Mouse (Mus musculus): ENCODE results near the gene Stc2.

Gene Stc2

DNA sequence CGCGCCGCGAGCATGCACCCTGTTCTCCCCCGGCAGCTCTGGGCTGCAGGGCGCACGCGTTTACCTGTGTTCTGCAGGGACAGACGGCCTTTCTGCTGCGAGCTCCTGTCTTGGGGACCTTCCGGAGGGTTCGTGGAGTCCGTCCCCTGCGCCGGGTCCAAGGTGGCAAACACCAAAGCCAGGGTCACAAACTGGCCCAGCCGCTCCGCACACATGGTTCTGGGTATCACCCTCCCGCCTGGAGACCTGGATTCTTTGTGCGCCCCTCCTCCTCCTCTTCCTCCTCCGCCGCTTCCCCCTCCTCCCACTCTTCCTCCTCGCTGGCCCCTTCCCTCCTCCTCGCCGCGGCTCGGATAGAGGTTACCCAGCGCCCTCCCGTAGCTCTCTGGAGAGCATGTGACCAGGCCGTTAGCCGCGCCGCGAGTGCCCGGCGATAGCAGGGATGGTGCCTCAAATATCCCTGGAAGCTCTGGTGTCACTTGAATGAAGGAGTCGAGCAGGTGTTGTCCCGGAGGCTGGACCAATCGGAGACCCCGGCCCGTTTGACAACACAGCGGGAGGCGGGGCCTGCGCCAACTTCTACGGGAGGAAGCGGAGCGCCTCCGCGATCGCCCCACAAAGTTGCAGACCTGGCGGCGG, at the start of gene Stc2:
Stc2 (minus strand) TSS at position 427 of the 639 bp plus-strand sequence.
- no peak for DNase-seq

DNA sequence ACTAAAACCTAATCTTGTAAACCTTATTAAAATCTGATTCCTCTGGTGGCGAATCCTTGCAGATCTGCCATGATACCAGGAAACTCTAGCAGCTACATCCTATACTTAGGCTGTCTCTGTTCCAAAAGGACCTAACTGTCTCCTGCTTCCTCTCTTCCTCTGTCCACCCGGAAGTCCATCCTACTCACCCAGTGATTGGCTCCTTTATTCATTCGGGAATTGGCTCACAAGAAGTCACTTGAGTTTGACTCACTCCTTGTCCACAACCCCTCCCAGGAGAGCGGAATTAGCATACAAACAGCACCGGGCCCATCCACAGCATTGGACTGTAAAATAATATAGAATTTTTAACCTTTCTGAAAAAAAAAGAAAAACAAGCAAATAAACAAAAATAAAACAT, 47.2 kb upstream of the Stc2 start:
- no peak for DNase-seq

DNA sequence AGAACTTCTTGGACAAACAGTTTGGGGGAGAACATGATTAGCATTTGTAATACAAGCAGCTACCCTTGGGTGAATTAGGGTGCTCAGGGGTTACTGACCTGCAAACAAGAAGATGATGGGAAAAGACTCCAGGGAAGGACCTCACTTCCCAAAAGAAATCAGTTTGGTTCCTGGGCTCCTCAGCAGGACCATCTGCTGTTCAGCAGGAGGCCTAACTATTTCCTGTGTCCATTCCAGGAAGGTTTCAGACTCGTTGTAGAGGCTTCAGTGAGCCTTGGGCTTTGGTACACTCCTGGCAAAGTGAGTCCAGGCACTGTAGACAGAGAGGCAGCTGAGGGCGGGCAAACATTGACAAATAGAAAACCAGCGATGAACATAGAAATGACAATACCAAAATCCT, 42.5 kb upstream of the Stc2 start:
- DNase-seq, result no peak

DNA sequence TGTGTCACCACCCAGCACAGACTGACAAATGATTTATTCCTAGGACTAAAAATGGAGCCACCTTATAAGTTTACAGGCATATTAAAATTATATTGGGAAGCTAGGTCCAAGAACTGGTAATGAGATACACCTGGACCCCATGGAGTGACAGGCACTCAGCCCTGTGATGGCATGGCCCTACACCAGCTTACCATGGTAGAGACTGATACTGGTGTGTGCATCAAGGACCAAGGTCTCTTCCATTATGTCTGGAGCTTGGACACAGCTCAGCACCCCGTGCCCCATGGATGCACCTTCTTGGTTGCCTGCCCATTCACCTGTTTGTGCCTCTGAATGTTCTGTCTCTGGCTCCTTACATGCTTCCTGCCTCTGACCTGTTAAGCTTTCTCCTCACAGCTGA, 36.9 kb upstream of the Stc2 start:
- DNase-seq, result no peak

DNA sequence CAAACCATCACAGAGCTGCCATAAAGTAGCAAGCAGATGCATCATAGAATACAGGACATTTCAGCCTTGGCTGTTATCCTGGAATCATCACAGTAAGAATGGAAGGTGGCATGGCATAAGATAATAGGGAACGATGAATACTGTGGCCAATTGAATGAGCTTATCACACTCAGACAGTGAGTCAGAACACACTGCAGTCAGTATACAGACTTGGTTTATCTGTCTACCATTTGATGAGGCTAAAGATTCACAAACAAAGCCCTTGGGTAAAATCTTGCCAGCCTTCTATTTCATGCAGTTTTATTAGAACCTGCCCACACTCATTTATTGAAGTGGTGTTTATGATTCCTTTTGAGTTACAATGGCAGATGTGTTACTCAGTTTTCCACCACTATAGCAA, 33.2 kb upstream of the Stc2 start:
- DNase-seq, result no peak

DNA sequence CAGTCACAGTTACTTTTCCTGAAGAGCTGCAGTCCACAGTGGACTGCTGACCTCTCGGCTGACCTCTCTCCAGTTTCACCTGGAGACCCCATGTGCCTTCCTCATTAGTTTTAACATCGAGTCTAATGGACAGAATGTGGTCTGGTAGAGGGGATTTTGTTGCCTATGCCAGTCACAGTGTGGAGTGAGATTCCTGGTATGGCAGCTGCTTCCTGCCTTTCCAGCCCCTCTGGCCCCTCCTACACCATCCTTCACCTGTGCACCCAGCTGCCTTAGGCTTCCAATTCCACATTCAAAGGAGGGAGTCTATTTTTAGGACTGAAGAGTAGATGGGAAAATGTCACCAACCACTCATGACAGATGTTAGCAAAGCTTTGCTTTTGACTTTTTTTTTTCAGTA, 28.7 kb upstream of the Stc2 start:
- no peak for DNase-seq

DNA sequence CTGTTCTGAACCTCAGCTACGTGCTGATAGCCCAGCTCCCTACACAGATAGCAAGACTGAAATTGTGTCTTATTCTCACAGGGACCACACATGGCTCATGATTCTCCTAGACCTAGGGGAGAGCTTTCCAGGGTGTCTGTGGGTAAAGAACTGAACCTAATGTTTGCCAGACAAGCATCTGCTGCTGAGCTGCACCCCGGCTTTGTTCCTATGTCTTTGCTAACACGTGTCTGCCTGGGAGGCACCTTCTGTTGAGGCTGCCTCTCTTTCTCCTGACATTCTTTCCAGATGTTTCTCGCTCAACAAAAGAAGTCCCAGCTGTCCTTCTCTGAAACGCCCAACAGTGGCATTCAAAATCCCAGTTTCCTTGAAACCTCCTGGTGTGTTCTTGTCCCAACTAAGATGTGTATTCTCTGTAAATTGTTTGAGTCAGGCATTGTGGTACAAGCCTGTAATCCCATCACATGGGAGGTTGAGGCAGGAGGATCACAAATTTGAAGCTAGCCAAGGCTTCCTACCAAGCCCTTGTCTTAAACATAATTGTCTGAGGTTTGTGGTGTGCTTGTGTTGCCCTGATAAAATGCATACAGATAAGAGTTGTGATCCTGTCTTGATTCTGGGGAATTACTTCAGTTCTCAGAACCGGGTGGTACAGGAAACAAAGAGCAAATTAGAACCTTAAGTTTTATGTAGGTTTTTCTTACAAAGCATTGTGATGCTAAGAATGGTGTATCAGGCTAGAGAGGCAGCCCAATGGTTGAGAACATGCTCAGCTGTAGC, 27.0 kb upstream of the Stc2 start:
- DNase-seq, result no peak

DNA sequence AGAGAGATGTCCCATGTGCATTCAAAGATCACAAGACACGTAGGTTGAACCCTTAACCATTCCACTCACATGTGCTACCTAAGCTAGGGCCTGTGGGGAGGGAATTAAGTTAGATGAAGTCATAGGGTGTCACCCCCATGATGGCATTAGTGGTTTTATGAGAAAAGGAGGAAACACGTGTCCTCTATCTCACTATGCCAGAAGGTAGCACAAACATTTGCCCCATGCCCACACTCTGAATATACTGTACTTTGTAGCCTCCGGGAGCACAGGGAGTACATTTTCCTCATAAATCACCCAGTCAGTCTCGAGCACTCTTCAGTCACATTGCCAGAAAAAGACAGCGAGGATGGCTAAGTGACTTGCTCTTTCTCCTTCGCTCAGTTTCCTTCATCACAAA, 24.2 kb upstream of the Stc2 start:
- DNase-seq, result no peak

DNA sequence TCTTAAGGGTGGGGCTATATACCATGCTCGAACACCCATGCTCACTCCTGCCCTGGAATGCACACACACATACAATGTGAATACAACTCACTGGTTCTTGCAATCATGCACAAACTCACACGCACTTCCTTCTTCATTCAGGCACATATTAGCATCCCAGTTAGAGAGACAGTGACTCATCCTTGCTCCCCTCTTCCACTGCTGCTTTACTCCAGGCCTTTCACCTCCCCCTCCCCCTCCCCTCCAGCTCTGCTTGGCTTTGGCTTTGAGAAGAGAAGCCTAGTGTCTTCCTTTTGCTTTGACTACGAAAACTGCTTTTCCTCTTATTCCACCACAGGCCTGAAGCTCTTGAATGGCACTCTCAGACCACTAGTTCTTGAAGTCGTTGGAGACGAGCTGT, 22.5 kb upstream of the Stc2 start:
- DNase-seq, result no peak

DNA sequence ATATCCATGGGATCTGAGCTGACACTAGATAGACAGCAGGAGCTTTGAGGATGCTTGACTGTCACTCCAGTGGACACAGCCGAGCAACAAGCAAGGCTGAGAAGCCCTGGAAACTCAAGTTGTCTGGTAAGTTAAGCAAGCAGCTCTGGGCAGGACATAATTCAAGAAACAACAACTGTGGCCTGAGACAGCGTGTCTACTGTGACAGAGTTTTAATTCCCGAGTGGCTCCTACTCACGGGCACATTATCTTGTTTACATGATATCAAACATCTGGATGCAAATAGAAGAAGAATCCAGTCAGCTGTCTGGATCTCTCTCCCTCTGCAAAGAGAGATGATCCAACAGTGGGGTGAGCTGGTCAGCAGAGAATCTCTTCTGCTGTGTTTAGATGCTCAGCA, 19.0 kb upstream of the Stc2 start:
- no peak for DNase-seq

DNA sequence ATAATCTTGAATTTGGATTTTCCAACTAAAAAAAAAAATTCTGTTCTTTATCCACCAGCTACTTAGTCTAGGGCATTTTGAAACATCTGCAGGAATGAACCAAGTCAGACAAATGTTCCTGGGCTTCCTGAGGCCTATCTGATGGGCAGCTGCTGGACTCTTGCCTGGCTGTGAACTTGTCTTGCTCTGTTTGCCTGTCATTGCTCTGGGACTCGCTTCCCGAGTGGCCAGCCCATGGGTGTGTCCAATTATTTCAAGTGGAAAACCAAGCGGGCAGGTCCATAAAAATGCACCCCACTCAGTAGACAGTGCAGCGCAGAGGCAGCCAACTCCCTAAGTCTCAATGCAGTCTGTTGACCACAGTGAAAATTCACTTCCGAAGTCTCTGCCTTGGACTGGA, 17.7 kb upstream of the Stc2 start:
- DNase-seq, result no peak

DNA sequence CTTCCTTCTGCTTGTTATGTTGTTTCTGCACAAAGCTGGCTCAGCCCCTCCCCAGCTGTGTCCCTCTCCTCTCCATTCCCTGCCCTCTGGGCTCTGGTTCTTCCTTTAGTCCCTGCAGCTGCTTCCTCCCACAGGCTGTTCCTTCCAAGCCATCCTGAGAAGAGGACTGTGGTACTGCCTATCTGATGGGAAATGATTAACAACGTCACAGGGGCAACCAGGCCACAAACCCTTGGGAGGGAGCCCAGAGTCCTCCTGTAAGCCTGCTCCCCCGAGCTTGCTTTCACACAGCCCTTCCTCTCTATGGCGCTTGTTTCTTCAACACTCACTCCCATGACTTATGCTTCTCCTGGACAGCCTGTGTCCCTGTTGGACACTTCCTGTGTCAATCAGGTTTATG, 16.7 kb upstream of the Stc2 start:
- DNase-seq, result no peak

DNA sequence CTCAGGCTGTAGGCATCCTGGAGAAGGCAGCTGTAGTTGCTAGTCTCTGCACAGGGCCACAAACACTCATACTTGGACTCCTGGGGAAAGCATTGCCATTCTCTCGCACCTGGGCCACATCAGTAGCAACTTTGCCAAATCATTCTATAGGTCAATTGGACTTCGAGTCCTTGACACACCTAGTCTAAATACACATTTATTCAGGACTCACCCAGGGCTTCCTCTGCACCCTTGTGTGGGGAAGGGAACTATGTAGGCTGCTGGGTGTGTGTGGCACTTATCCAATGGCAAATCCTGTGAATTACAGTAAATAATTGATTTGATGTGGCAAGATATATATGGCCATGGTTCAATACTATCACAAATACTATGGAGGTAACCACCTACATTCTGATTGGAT, 14.1 kb upstream of the Stc2 start:
- no peak for DNase-seq

DNA sequence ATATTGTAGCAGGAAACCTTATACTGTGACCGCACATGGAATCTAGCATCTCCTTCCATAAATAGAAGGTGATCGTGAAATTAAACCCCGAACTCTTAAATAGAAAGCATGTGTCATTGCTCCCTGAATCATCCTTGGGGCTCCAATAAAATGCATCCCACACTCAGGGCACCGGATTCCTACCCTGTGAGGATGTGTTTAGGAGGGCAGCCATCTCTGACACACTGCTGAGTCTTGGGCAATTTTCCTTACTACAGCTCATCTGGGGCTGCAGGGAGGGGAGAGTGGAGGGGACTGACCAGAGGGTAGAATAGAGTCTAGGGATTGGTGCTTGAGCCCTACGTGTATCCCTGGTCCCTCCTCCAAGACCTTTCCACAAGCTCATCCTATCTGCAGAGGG, 12.3 kb upstream of the Stc2 start:
- DNase-seq, result no peak

DNA sequence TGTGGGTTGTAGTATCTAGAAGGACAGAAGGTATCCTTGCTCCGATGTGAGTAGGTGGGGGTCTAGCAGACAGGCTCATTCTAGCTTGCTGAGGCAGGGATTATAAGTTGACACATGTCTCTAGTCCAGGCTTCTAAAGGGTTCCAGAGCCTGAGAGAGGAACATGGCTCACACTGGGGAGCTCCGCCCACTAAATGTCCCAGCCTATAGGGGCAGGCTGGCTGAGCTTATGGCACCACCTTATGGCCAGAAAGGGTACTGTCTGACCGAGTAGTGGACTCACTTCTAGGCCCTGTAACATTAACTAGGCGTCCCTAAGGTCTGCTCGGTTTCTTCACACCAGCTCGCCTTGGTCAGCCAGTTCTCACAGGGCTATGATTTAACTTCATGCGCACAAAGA, 3.6 kb upstream of the Stc2 start:
- DNase-seq, result peak; percentile 12 to 19

DNA sequence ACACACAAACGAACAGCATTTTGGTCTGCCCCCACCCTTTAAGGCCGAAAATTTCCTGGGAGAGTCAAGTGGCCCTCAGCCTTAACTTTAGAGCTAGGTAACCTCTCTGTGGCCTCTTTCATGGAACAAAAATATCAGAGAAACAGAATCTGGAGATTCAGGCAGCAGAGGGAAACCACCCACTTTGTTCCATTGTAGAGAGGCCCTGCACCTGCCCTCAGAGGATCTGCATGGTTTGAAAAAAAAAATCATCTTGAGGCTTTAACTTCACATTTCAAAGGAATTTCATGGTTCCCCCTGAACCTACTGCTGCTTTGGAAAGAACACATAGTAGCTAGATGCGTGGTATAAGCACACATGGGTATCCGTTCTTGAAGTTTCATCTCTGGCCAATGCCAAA, 2.3 kb upstream of the Stc2 start:
- DNase-seq, result no peak

DNA sequence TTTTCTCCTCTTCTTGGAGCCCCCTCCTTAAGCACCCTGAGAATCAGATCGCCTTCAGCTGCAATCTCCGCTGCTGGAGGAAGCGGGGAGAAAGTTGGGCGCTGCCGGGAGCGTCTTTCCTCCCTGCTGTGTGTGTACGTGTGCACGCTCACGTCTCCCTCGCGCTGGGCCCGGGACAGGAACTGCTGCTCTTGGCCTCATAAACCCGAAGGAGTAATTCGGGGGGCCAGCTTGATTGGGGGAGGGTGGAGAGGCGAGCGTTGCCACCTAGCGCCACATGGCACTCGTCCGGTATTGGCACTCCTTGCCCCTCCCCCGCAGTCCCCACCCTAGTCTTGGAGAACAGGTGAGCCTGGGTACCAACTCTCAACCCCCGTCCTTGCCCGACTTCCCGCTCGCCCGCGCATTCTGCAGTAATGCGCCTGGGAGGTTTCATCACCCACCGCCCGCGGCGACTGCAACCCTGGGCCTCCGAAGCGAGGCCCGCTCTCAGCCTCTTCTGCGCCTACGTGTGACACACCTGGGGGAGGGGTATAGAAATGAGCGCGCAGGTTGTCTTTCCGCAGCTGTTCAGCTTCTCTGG, 1.5 kb upstream of the Stc2 start:
- no peak for DNase-seq

DNA sequence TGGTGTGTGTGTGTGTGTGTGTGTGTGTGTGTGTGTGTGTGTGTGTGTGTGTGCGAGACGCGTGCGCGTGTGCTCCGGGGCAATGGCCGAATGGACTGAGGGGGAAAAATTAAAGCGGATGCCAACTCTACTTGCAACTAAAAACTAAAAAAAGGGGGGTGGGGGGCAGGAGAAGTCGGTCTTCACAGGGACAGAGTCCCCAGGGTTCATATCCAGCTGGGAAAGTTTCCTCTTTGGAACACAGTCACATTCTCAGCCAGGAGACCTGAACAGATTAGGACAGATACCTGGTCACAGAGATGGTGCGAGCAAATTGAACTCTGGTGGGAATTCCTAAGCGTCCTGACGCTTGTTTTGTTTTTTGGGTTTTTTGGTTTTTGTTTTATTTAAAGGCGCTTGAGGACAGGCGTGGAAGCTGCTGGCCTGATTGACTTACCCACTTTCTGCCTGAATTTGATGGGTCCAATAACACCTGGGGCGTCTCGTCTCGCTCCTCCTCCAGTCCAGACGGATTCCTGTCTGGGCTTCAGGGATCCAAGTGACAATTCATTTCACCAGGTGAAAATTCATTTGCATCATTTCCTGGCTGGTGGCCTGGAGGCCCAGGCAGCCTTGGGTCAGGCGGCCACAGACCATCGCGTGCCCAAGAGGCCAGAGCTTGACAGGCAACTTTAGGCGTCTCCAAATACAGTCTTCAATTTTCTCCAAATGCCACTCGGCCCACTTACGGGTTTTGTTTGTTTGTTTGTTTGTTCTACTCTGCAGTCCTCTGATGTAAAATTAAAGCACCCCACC, 759 bp upstream of the Stc2 start:
- no peak for DNase-seq

DNA sequence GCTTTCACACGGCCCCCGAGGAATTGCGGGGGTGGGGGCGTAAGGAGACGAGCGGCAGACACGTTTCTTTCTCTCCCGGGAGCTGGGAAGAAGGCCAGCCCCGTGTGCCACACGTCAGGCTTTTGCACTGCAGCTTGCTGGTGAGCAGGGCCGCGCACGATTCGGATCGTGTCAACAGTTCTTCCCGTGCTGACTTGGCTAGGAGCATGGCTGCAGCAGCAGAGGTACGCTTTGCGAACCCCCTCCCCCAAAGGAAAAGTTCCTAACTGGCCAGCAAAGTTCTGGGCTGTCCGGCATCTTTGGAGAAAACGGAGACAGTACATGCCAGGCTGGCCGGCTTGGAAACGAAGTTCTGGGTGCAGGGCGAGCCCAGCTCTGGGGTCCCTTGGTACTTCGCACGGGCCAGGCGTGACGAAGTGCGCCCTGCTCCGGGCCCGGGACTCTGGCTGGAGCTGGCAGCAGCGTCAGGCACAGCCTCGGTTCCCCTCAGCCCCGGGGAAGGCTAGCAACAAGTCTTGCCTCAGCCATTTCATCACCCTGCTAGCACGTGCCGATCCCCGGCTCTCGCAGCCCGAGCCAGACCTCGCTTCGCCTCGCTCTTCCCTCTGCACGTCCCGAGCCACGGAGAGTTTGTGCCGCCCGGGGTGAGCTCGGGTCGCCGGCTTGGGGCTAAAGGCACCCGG, 768 bp downstream of the Stc2 start:
- no peak for DNase-seq

DNA sequence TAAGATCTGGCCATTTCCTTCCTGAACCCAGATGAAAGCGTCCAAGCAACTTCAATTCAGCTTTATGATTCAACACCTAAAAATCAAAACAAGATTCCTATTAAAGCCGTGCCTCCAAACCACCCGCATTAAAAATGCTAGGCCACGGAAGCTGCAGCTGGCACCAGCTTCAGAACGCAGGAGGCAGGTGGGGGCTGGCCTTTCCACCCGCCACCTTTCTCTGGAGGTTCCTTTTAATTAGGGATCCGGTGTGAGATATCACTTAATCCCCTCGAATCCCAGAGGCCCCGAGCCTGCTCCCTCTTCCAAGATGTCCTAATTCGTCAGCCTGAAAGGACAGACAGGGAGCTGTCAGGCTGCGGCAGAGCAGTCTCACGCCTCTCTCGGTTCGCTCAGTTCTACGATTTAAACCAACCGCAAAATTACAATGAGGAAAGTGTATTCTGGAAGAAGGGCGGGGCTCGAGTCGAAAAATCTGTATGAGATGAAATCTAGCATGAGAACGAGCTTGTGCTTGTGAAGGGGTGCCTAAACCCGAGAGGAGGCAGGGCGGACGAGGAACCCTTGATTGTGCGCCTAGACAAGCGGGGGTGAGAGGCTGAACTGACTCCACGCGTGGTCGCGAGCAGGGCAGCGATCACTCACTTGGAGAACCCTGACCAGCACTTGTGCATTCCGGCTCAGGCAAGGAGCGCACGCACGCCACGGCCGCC, 1.5 kb downstream of the Stc2 start:
- DNase-seq, result no peak

DNA sequence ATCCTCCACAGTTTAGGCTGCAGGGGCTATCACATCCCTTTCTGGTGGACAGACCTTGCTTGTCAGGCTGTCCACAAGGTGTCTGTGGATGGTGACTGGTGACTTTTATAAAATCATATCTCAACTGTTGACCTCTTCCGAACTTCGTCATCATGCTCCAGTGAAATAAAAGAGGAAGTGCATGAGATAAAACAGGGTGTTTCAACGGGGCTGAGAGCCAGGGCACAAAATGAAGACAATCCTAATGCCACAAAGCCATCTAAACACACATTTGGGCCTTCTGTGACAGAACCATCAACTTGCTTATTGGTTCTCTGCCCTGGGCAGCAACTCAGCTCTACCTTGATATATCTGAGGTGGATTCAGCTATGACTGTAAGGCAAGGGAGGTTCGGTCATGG, 3.0 kb downstream of the Stc2 start:
- no peak for DNase-seq

DNA sequence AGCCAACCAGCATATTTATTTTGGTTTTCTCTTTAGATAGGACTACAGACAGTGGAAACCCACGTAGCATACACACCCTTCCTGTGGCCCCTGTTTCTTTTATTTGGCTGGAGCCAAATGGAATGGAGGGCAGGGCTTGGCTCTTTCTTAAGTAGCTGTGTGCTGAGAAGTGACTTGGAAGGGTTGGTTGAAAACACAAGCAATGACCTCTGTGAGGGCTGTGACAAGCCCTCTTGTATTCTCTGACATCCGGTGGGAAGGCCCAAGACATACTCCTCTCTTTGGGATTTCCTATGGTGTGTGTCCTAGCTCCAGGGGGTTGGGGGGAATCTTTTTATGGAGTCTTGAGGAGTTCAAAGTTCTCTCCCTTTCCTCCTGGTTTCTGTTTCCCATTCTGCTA, 3.5 kb downstream of the Stc2 start:
- DNase-seq, result no peak

DNA sequence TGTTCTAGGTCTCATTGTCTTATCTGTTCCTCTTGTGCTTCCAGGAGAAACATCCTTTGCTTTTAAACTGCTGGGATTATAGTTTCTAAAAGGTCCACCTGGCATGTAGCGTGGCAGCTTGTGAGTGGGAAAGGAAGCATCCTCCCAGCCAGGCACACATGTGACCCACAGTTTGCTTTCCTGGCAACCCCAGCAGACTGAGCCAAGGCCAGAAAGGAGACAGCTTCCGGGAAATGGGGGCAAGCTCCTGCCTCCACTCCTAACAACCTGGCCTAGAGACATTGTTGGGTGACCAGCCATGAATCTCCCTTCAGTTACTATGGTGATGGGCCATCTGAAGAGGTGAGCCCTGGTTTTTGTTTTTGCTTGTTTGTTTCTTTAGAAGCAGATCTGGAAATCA, 3.9 kb downstream of the Stc2 start:
- DNase-seq, result no peak

Data from B cell, adult 2 months (primary cell).